Mouse (Mus musculus) midbrain, embryonic 11.5 days (tissue): ENCODE measurements around the gene Actrt2. TPM values are rescaled to one million over a fixed set of nuclear protein-coding genes. Genes with fewer than 3 reads are reported as not detected.

Source experiments
- ATAC-seq: fragments of 200-750 bp; cut with Nextera tagmentation; 2 replicates; pipeline ENCODE4 v1.8.0; 2017; ENCODE audit warnings: moderate TSS enrichment, moderate library complexity; ENCODE audit not compliant: low FRiP score
- DNase-seq: peaks from one replicate; pipeline ENCODE4 v3.0.0; 2015; ENCODE audit warnings: low spot score; ENCODE audit errors: missing footprints
- H3K27ac ChIP-seq: fragments of 300-500 bp; sonication (generic); 2 replicates; pipeline ENCODE4 v1.5.1; 2014; ENCODE audit warnings: low read depth, low read length
- H3K27me3 ChIP-seq: fragments of 300-500 bp; sonication (generic); 2 replicates; pipeline ENCODE4 v1.6.1; 2014; ENCODE audit warnings: mild to moderate bottlenecking, low read length, moderate library complexity, mixed read lengths; ENCODE audit not compliant: control insufficient read depth, insufficient read depth
- H3K36me3 ChIP-seq: fragments of 300-500 bp; sonication (generic); 2 replicates; pipeline ENCODE4 v1.6.1; 2014; ENCODE audit warnings: mild to moderate bottlenecking, low read length, moderate library complexity, mixed read lengths; ENCODE audit not compliant: control insufficient read depth, insufficient read depth
- H3K4me1 ChIP-seq: fragments of 300-500 bp; sonication (generic); 2 replicates; pipeline ENCODE4 v1.6.1; 2014; ENCODE audit warnings: low read length; ENCODE audit not compliant: control insufficient read depth, insufficient read depth
- H3K4me2 ChIP-seq: fragments of 300-500 bp; sonication (generic); 2 replicates; pipeline ENCODE4 v1.6.1; 2014; ENCODE audit warnings: mild to moderate bottlenecking, moderate library complexity
- H3K4me3 ChIP-seq: fragments of 300-500 bp; sonication (generic); 2 replicates; pipeline ENCODE4 v1.5.1; 2014; ENCODE audit warnings: low read depth, low read length
- H3K9ac ChIP-seq: fragments of 300-500 bp; sonication (generic); 2 replicates; pipeline ENCODE4 v1.6.1; 2014; ENCODE audit warnings: low read length
- H3K9me3 ChIP-seq: fragments of 300-500 bp; sonication (generic); 2 replicates; pipeline ENCODE4 v1.6.1; 2016; ENCODE audit warnings: low read length; ENCODE audit not compliant: control insufficient read depth
- WGBS: fragments of 180-500 bp; shearing (Covaris S2); extraction: QIAGEN DNeasy Blood & Tissue Kit; methylation state at CpG from one replicate; pipeline ENCODE4 v1.1.7; 2014; 5-methylcytosine and 5-hydroxymethylcytosine counted together
- polyA plus RNA-seq: library from polyadenylated mRNA; unstranded; fragments of >200 nt; fragmentation: Nextera tagmentation; extraction: Ambion mirVana; gene quantifications from 2 replicates; pipeline ENCODE4 v1.2.1, GENCODE M21; 2014

The Actrt2 gene
- polyA plus RNA-seq, 1 experiment from 2014 or later, result not detected

GRCm38 (mm10) chr4:154630763-154631162 is 36.9 kb downstream of the Actrt2 start:
- H3K36me3 ChIP-seq, result no peaks in the 10 kb centered on the region
- H3K4me2 ChIP-seq, result no peak overlapping the region
- H3K27me3 ChIP-seq, result peaks cover 59% of the 10 kb centered on the region
- H3K9me3 ChIP-seq, result no peaks in the 10 kb centered on the region
- no peak overlapping the region for H3K9ac ChIP-seq
- WGBS, result 56% methylated on average over 3 of the region's 3 CpGs
- H3K4me3 ChIP-seq, result no peak overlapping the region
- peaks cover 18% of the 10 kb centered on the region for H3K4me1 ChIP-seq
- ATAC-seq (no peak), DNase-seq (no peak)
- no peak overlapping the region for H3K27ac ChIP-seq

DNA sequence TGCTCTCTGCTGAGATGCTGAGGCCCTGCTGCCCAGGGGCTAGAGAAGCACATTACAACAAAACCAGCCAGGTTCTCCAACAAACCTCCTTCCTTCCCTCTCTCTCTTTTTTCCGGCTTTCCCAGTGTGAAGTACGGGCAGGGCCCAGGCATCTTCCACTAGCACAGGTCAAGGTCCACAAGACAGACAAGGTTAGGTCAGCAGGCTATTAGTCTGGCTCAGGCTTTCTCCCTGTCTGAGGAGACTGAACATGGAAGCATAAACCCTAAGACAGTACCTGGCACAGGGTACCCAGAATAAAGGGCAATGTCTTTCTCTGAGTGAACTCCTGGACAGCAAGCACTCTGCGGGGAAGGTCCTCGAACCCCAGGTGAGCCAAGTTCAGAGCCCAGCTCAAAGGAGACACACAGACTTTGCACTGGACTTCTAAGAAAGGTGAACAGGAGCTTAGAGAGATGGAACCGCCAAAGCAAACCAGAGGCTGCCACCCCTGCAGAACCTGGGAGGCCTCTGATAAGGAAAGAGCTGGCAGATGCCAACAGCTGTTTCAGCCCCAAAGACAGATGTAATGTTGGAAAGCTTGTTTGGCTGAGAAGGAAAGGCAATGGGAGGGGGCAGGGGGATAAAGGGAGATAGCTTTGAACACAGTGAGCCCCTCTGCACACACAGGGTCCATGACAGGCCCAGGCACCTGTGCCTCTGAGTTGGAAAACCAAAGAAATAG is 40.1 kb downstream of the Actrt2 start:
- Histone ChIP-seq H3K9me3 (no peaks in the 10 kb centered on the region), H3K4me1 (peaks cover 5% of the 10 kb centered on the region; the same call in 1 of the 2 replicates), H3K4me3 (no peak overlapping the region), H3K9ac (no peak overlapping the region), H3K27ac (no peak overlapping the region), H3K36me3 (no peaks in the 10 kb centered on the region), H3K27me3 (peaks cover 39% of the 10 kb centered on the region), H3K4me2 (no peak overlapping the region)
- no peak for DNase-seq
- 88% methylated on average over 5 of the region's 5 CpGs for WGBS
- no peak for ATAC-seq

GRCm38 (mm10) chr4:154626282-154626681 is 41.4 kb downstream of the Actrt2 start:
- DNase-seq, result peak; percentile 66
- WGBS, result 93% methylated on average over 2 of the region's 2 CpGs
- no peak for ATAC-seq
- no peak overlapping the region for H3K27ac ChIP-seq
- H3K4me2 ChIP-seq, result no peak overlapping the region
- H3K9me3 ChIP-seq, result no peaks in the 10 kb centered on the region
- H3K4me3 ChIP-seq, result no peak overlapping the region
- H3K36me3 ChIP-seq, result no peaks in the 10 kb centered on the region
- H3K9ac ChIP-seq, result no peak overlapping the region
- peaks cover 9% of the 10 kb centered on the region for H3K4me1 ChIP-seq
- peaks cover 31% of the 10 kb centered on the region for H3K27me3 ChIP-seq

DNA sequence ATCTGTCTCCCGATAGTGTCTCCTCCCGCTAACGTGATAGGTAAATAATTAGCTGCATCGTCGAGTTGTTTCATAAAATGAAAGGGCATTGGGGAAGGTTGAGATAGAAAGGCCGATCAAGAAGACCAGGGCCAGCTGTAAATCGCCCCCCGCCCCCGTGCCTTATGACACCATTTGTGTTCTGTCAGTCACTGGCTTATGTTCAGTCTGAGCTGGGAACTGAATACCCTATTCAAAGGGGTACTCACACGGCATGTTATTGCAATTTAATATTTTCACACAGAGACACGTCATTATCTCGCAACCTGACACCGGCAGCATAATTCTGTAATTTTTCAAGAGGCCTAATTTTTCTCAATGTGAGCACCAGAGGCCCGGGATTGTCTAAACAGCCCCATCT is 42.0 kb downstream of the Actrt2 start:
- Histone ChIP-seq H3K4me3 (no peak overlapping the region), H3K4me1 (peaks cover 9% of the 10 kb centered on the region), H3K9me3 (no peaks in the 10 kb centered on the region), H3K4me2 (no peak overlapping the region), H3K9ac (no peak overlapping the region), H3K27me3 (peaks cover 25% of the 10 kb centered on the region), H3K27ac (no peak overlapping the region), H3K36me3 (no peaks in the 10 kb centered on the region)
- ATAC-seq (no peak), DNase-seq (peak; percentile 82)
- WGBS, result 71% methylated on average over 14 of the region's 14 CpGs

DNA sequence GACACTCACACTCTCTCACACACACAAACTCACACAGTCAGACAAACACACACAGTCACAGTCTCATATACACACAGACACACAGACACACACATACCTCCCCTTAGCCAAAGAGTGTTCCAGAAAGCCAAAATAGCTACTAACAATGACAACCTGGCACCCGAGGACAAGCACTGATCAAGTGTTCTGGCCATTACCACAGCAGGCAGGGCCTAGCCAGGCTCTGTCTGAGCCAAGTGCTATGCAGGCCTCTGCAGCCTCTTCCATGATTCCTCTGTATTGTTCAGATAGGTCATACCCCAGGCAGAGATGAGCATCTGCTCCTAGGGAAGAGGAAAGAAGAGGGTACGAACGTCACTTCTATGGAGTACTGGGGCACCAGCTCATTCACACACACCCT is 44.4 kb downstream of the Actrt2 start:
- ATAC-seq (no peak), DNase-seq (no peak)
- peaks cover 19% of the 10 kb centered on the region for H3K27me3 ChIP-seq
- H3K9me3 ChIP-seq, result no peaks in the 10 kb centered on the region
- no peak overlapping the region for H3K4me3 ChIP-seq
- peaks cover 10% of the 10 kb centered on the region for H3K4me1 ChIP-seq
- no peak overlapping the region for H3K27ac ChIP-seq
- H3K36me3 ChIP-seq, result no peaks in the 10 kb centered on the region
- 82% methylated on average over 3 of the region's 3 CpGs for WGBS
- no peak overlapping the region for H3K4me2 ChIP-seq
- no peak overlapping the region for H3K9ac ChIP-seq

- Histone ChIP-seq H3K27ac (no peak overlapping the region), H3K9me3 (no peaks in the 10 kb centered on the region), H3K4me1 (peaks cover 14% of the 10 kb centered on the region), H3K36me3 (no peaks in the 10 kb centered on the region), H3K9ac (no peak overlapping the region), H3K27me3 (peaks cover 13% of the 10 kb centered on the region), H3K4me3 (no peak overlapping the region), H3K4me2 (no peak overlapping the region)
- ATAC-seq (no peak), DNase-seq (no peak)
- WGBS, result 91% methylated on average over 4 of the region's 4 CpGs
Measured at GRCm38 (mm10) chr4:154622521-154622920, 45.1 kb downstream of the Actrt2 start.

Other genes starting within 250 kb of the Actrt2 start
- 6.6 and 8.0 TPM in 2 replicates for gene Prdm16, start 31.0 kb downstream of the Actrt2 start, polyA plus RNA-seq
- gene Ttc34, start 169.6 kb upstream of the Actrt2 start, polyA plus RNA-seq, result 0.25 and 0.31 TPM in 2 replicates
- gene Mmel1, start 201.7 kb upstream of the Actrt2 start, polyA plus RNA-seq, result 0.29 and 0.56 TPM in 2 replicates
- gene Fam213b, start 231.3 kb upstream of the Actrt2 start, polyA plus RNA-seq, result 39.6 and 41.8 TPM in 2 replicates